Mouse (Mus musculus) skeletal muscle tissue, adult 2 months (tissue): ENCODE data around the gene Dscam.

Experiments used
- DNase-seq: peaks from one replicate; pipeline ENCODE4 v3.0.0-alpha.2; 2012; ENCODE audit warnings: low read depth, low spot score

Gene Dscam

DNA sequence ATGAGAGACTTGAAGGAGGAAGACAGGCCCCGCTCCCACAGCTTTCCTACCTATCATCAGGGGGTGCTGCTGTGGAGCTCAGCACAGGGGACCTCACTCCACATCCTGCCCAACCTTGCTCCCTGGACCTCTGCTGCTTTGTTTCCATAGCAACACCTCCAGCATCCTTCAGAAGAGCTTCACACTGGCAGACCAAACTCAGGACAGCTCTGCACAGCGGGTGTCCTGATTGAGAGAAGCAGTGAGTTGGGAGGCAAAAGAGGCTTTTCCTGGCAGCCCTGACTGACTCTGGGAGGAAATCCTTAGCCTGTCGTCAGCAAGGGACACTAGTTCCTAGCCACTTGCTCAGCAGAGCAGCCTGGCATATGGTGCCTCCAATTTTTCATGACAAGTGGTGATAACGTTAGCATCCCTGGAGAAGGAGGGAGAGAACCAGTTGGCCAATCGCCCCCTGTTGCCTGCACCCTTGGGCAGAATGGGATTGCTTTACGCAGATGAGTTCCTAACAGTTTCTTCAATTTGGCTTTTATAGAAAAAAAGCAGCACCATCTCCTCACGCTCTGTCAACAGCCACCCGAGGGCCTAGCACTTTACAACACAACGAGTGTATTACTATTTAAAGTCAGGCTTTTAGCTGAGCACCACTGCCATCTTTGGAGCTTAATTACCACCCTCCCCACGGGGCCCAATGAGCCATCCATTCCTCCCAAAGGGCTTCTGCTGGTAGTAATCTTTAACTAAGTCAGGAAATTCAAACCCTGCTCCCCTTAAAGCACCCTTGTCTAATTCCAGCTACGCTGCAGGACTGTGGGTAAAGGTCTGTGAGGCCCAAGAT lies 224.9 kb downstream of the Dscam start:
- DNase-seq = no peak

DNA sequence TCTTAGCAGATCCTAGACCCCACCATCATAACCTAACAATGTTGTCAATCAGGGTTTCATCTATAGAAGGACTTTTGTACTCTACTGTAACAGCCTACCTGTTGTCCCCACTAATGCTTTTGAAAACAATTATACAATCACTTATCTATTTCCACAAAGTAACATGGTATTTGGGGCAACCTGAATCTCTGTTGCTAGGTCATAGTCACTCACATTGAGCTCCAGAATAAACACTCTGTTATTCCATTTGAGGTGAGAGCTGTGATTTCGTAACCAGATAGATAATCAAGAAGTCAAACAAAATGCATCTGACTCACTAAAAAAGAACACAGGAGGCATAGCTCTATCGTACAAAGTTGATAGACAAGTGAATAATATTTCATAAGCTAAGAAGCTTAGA lies 226.9 kb downstream of the Dscam start:
- DNase-seq = no peak

DNA sequence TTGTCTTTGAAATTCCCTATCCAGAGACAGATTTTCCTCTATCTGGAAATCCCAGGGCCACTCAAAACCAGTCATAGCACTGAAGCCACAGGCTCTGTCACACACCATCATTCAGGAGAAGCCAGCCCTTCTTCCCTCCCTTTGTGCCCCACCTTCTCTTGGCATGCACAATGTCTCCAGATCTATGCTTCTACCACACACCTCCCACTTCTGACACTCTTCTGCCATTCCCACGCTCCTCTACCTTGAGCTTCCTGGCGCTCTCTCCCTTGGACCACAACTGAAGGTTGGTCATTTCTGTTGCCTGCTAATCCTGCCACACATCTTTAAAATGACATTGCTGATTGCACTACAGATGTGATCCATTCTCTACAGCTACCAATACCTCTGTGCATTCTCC lies 235.8 kb downstream of the Dscam start:
- no peak for DNase-seq

DNA sequence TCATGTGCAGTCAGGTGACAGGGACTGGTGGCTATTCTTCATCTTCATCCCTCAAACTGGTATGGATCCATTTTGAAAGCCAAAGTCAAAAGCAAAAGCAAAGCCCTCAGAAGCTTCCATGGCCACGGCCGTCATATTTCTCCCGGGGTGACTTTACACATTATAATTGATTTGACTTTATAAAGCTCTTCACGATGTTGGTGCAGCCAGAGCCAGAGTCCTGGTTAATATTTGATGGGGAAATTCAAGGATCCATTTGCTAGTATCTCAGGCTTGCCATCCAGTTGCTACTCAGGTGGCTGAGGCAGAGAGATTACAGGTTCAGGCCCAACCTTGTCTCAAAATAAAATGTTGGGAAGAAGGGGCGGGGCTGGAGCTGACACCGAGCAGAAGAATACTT lies 238.3 kb downstream of the Dscam start:
- no peak for DNase-seq

DNA sequence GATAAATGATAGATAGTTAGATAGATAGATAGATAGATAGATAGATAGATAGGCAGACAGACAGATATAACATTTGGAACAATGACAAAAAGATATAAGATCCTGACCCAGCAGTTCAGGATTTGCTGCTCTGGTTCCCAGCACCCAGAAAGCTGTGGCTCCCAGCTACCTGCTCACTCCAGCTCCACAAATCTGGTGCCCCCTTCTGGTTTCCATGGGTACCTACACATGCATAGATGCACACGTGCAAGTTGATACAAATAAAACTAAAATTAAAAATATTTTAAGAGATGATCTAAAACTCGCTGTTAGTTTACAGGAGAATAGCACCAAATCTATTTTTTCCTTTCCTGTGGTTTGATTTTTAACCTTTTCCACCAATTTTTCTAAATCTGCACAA lies 238.8 kb downstream of the Dscam start:
- DNase-seq = no peak

DNA sequence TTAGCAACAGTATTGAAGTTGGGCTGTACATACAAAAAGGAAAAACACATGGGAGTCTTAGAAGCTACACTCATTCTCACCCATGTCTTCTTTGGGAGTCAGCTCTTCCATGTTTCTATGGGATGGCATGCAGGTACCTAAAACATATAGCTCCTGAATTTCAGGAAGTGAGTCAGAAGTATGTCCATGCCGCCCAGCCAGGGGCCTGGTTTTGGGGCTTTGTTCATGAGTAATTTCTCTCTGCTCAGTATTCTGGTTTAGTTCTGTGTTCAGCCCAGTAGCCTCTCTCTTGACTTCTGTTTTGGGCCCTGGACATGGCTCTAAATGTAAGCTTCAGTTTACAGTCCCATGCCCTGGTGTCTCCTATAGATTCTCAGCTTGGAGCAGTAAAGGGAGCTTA lies 242.5 kb downstream of the Dscam start:
- no peak for DNase-seq

DNA sequence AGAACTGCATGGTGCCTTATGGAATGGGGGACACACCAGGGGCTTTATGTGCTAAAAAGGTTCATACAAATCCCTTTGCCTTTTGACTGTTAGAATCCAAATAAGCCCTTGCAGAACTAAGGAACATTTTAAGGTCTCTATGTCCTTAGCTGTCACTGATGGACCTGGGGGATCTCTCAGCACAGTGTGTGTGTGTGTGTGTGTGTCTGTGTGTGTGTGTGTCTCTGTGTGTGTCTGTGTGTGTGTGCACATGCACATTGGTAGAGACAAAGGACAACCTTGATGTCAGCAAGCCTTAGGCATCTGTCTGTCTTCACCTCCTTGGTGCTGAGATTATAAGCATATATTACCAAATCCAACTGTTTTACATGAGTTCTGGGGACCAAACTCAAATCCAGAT lies 243.1 kb downstream of the Dscam start:
- no peak for DNase-seq

DNA sequence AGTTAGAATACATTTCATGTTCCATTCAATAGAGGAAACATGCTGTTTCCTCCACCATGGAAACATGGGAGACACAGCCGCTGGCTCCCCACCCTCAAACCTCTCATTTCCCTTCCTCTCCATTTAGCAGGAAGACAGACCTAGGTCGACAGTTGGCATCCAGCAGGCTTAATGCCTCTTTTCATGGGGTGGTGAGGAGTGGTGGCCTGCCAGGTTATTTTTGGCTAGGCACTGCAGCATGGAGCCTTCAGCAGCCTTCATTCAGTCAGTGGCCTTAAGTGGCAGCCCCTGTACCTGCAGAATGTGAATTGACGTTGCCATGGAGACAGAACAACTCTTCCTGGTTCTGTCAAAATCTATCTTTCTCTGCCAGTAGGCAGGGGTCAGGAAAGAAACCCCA lies 243.6 kb downstream of the Dscam start:
- DNase-seq = no peak

DNA sequence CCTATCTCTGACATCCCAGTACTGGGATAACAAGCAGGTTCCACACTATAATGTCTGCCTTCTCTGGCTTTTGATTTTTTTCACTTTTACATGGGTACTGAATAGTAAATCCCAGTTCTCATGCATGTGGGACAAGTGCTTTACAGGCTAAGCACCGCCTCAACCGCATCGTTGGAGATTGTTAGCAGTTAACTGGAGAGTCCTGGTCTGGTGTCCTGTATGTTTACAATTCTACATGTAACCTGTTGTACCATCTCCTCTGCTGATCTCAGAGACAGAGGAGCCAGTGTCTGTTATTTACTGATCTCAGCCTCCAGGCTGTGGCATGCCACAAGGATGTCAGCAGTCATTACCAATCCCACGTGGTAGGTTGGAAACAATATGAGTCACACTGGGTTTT lies 246.6 kb downstream of the Dscam start:
- DNase-seq = no peak

DNA sequence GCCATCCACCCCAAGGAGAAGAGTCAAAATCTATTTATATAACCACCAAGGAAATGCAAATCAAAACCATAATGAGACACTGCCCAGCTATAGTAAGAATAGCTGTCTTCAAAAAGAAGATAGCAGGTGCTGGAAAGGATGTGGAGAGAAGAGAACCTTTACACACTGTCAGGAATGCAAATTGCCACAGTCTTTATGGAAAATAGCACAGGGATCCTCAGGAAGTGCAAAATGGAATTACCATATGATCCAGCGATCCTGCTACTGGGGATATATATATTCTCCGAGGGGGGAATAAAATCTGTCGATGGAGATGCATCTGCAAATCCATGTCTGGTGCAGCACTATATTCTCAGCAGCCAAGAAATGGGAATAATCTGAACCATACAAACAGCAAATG lies 256.1 kb downstream of the Dscam start:
- no peak for DNase-seq

DNA sequence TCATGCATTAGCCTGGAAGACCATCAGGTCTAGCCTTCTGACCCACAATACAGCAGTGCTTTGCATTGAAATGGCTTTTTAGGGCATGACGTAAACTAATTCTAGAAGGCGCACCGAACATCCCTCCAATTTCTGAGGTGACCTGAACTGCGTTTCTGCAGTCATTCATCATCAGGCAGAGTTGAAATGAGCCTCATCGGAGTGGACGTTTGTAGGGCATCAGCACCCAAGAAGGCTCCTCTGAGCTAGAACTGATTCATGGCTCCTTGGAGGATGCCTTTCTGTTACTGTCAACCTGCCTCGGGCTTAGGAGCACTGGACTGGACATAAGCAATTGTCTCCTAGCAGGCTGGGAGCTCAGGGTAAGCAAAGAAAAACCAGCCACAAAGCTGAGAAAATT lies 257.7 kb downstream of the Dscam start:
- no peak for DNase-seq

DNA sequence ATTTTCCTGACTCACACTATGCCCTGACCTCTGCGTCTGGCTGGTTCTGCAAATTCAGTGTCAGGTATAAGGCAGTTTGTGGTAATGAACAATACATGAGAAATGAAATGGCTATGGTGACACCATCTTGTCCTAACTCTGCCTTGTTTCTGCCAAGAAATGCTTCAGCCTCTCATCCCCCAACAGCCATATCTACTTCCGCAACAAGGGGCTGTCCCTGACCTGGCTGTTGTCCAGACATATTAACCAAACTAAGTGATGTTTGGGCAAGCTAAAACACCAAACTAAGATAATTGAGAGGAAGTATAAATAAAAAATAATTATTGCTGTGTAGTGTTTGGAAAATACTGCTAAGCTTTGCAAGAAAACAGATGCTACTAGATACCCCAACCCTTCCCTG lies 258.4 kb downstream of the Dscam start:
- no peak for DNase-seq

DNA sequence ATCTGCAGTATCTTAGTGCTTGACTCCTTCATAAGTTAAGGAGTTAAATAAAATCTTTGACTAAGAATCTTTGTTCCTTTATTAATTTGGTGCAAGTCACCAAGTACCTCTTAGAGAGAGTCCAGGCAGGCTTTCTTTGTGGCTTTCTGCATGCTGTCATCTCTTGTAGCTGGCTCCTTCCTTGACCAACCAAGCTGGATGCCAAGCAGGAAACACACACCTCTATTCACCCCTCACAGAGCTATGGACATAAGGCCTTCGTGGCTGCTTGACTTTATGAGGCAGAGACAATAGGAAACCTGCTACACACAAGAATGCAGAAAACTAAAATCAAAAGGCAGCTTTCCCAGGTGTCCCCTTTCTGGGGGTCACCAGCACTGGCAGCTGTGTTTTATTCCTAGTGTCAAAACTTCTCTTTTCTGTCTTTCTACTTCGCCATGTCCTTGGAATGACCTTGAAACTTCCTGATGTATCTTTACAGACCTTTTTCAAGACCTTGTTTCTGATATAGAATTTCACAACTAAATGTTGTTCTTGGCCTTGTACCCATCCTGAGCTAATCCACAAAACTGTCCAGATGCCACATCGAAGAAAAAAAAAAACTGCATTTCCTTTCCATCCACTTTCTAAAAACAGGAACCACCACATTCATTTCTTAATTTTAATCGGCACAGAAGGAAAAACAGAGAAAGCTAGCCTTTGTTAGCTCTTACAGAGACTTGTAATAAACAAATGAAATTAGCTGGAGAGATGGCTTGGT lies 260.0 kb downstream of the Dscam start:
- DNase-seq = no peak

DNA sequence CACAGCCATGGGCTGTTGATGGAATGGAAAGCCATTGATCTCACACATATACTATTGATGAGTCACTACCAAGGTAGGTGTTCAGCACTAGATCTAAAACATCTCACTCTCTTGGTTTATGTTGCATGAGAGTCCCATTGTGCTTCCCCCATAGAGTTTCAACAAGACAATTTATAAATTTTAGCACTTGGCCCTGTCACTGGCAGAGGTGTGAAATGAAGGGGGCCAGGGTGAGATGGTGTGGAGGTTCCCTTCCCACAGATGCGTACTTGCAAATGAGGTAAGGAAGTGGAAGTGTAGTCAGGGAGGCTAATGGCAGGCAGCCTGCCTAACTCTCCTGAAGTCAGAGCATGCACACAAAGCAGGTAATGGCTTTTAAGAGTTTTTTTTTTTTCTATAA lies 262.7 kb downstream of the Dscam start:
- DNase-seq = no peak

DNA sequence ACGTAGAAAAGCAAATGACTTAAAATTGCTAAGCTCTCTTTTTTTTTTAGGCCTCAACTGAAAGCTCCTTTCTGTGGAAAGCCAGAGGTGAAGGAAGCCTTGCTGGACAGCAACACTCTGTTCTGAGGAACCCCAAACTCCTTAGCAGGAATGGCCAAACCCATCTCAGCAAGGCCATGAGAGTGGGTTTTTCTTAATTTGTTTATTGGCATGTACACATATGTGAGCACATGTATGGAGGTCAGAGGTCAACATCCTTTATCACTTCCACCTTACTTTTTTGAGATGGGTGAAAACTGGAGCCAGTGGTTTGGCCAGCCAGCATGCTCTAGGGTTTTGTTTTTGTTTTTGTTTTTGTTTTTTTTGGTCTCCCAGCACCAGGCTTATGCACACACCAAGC lies 263.5 kb downstream of the Dscam start:
- DNase-seq = no peak

DNA sequence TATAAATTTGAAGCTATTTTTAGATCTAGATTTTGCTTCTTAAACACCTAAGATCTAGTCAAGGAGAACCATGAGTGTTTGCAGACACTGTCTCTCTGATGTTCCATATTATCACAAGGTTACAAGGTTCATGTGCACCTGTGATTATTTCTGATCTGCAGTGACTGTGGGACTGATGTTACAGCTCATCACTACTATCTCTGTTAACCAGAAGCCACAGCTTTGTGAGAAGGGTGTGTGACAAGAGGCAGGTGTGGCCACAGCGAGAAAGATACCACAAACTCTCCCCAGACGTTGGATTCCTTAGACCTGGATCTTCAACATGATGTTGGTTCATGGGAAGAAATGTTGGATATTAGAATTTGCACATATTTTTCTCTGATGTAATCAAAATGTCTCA lies 263.9 kb downstream of the Dscam start:
- no peak for DNase-seq

DNA sequence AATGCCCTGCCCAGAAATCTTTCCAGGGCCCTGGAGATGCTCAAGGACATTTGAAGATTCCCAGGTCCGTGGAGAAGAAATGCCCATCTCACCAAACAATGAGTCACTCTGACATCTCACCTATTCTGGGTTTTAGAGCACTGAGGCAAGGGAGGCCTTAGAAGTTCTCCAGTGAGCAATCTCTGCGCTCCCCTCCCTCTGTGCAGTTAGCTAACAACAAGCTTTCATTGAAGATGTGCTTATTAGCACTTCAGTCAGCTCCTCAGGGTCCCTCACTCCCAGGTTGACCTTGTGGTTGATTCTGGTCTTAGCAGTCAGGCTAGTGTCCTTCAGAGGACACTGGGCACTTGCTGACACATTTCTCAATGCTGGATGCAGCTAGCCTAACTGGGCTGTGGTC lies 265.8 kb downstream of the Dscam start:
- no peak for DNase-seq

DNA sequence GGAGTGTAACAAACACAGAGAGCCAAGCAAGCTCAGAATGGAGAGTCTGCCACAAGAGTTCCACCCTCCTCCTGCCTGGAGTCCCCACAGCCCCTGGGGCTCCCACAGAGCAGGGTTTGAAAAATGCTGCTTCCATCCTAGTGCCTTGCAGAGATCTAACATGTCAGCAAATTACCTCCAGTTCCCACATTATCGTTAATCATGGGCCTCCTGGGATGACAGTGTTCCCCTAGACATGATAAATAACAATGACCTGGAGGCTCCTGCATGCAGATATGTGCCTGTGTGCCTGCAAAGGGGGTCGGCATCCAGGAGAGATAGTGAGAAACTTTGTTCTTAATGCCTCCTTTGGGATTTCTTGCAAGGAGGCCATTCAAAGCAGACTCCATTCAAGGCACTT lies 266.2 kb downstream of the Dscam start:
- no peak for DNase-seq

DNA sequence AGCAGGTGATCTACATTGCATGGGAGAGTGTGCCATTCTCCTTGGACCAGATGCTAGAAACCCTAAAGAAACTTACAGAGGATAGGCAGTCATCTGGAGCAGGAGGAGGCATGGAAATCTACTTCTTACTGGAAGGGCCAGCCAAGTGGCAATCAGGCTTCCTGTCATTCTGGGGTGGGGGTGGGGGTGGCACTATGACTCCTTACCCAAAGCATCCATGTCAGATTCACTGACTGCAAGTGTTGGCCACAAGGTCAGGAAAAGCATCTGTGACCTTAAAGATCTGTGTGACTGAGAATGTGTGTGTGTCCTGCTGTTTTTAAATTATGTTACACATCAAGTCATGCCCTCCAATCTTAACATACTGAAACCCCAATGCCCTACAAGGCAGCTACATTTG lies 268.0 kb downstream of the Dscam start:
- no peak for DNase-seq

DNA sequence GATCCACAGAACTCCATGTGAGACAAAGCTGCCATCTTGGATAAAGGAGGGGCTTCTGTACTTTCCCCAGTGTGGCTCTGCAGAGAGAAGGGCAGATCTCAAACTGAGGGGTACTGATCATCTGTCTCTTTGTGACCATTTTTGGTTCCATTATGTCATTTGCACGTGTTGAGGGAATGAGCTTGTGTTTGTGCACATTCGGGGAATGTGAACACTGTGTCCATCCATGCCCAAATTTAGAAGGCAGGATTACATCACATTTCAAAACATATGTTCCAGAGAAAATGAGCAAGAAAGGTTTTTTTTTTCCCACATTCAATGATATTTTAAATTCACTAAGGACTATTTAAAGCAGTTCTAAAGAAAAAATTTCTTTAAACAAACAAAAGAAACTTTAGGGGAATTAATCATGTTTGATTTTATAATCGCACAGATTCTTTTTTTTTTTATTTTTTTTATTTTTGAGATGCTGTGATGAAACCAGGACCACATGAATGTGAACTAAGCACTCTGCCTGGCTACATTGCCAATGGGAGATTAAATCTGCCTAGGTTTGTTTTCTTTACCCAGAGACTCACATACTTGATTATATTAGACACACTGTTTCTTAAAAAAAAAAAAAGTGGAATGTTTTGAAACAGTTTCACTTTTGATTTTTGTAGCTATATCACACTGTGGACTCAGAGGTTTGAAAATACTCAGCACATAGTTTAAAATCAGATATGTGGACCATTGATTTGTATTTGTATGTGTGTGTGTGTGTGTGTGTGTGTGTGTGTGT lies 269.1 kb downstream of the Dscam start:
- no peak for DNase-seq

DNA sequence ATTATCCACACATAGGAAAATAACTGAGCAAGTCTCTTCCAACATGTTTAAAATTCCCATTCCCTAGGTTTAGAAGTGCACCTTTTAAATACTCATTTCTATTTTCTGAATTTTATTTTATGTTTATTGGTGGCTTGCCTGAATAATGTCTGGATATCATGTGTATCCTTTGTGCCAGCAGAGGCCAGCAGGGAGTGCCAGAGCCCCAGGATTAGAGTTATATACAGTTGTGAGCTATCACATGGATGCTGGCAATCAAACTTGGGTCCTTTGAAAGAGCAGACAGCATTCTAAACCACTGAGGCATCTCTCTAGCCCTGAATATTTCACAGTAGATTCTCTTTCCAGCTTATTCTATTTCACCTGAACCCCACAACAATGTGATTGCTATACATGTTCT lies 271.2 kb downstream of the Dscam start:
- DNase-seq = no peak

DNA sequence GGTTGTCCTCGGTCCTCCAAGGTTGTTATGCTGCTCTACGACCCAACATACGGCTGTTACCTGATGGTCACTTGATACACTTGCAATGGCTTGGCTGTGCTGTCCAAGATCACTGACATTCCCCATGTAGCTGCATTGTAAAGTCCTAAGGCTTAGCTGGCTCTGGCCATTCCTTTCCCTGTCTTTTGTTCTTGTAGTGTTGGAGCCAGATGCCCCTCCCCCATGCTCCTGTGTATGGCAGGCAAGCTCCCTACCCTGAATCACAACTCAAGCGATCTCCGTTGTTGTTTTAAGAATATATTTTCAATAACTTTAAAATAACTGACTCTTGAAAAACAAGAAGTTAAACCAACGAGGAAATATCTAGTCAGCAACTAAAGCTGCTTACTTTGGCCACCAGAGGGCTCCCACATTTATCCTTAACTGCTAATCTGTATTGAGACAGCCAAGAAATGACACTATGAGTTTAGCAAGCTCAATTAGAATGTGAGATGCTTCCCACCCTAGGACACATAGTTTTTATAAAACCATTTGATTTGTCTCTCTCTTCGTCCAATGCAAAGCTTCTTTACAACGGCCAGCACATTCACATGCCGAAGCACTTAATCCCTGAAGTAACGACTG lies 273.9 kb downstream of the Dscam start:
- DNase-seq = no peak
